Mouse (Mus musculus): Measurements from ENCODE around the gene Map3k9. TPM values are rescaled to one million over a fixed set of nuclear protein-coding genes. Genes with fewer than 3 reads are reported as not detected.

Map3k9 gene
- total and polyA plus RNA-seq, 3 experiments, result 0.11 to 0.53 TPM; not detected in 1

DNA sequence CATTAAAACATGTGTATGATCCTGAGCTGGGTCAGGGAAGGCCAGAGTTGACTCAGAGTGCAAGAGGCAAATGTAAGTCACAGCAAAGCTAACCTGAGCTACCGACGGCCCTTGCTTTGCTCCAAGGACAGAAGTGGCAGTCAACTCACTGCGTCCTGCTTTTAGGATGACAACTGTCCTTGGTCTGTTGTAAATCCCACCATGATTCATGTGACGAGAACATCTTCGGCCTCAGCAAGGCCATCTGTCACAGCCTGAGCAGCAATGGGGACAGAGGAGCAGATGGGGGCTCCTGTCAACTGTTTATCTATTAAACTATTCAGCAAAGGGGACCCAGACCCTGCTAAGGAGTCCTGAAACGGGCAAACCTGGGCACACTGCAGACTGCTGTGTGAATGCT is 15.6 kb downstream of the Map3k9 start:
- Histone ChIP-seq H3K9me3 (replicated peaks) (no peaks in the 10 kb centered on the region), H3K27me3 (ENCODE audit: insufficient read depth, low read length) (peaks cover 6% of the 10 kb centered on the region; the same call in 1 of the 2 replicates), H3K4me3 (ENCODE audit: low read depth, low read length) (no peak overlapping the region), H3K4me1 (ENCODE audit: insufficient read depth, low read depth, low read length) (no peaks in the 10 kb centered on the region), H3K36me3 (replicated peaks) (no peaks in the 10 kb centered on the region)
- TF ChIP-seq GATA1 (IDR thresholded peaks at IDR 0.05; ENCODE audit: borderline replicate concordance, low read length) (no peak), POLR2AphosphoS5 (IDR thresholded peaks at IDR 0.05; ENCODE audit: insufficient replicate concordance, low read depth, low read length) (no peak), CTCF (IDR thresholded peaks at IDR 0.05; ENCODE audit: low read depth, low read length) (no peak), GATA2 (IDR thresholded peaks at IDR 0.05; ENCODE audit: borderline replicate concordance, low read depth, low read length) (no peak), TAL1 (conservative IDR thresholded peaks at IDR 0.05; ENCODE audit: low read depth, low read length) (no peak)
- DNase-seq (ENCODE audit: low spot score) (no peak), ATAC-seq (ENCODE audit: extremely low read depth, insufficient number of reproducible peaks, low FRiP score, poor library complexity, severe bottlenecking) (no peak)

DNA sequence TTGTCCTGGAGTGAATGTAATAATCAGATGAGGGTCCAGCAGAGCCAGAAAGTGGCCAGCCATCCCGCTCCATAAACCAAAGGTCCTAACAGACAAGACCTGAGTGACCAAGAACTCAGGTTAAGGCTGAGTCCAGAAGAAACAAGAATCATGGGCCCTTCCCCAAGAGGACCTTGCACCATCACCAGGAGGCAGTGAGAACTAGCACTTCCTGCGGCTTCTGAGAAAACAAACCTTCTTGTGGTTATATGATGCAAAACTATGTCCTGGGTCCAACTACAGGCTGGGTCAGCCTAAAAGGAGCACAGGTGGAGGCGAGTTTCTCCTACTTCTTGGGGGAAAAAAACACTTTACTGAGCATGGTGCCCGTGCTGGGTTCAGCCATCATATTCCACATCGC is 16.6 kb downstream of the Map3k9 start:
- ATAC-seq (ENCODE audit: extremely low read depth, insufficient number of reproducible peaks, low FRiP score, poor library complexity, severe bottlenecking), result no peak

DNA sequence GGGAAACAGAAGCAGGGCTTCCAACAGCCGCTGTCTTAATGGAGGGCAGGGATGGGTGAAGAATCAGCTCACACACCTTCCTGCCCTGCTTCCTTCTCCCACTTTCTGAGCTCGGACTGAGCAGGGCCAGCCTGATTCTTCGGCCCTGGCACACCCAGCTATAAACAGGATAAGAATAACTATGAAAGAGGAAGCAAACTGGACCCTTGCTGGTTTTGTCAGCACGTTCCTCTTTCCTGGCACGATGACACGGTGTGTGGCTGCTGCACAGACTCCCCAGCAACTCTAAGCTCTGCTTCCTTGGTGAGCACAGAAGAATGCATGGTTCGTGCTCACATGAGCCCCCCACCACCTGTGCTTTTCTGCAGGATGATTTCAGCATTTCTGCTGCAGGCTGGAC is 26.3 kb downstream of the Map3k9 start:
- DNase-seq (ENCODE audit: low spot score) (no peak), ATAC-seq (ENCODE audit: extremely low read depth, insufficient number of reproducible peaks, low FRiP score, poor library complexity, severe bottlenecking) (no peak)
- H3K9me3 ChIP-seq (replicated peaks), result no peaks in the 10 kb centered on the region

More for the DNA sequence above, 16.6 kb downstream of the Map3k9 start:
- DNase-seq (ENCODE audit: low spot score), result no peak
- TF ChIP-seq POLR2AphosphoS5 (IDR thresholded peaks at IDR 0.05; ENCODE audit: insufficient replicate concordance, low read depth, low read length) (no peak), TAL1 (conservative IDR thresholded peaks at IDR 0.05; ENCODE audit: low read depth, low read length) (no peak), CTCF (IDR thresholded peaks at IDR 0.05; ENCODE audit: low read depth, low read length) (no peak)
- Histone ChIP-seq H3K4me3 (ENCODE audit: low read depth, low read length) (no peak overlapping the region), H3K4me1 (ENCODE audit: insufficient read depth, low read depth, low read length) (no peaks in the 10 kb centered on the region), H3K9me3 (replicated peaks) (no peaks in the 10 kb centered on the region), H3K36me3 (replicated peaks) (no peaks in the 10 kb centered on the region), H3K27me3 (ENCODE audit: insufficient read depth, low read length) (peaks cover 6% of the 10 kb centered on the region; the same call in 1 of the 2 replicates)

DNA sequence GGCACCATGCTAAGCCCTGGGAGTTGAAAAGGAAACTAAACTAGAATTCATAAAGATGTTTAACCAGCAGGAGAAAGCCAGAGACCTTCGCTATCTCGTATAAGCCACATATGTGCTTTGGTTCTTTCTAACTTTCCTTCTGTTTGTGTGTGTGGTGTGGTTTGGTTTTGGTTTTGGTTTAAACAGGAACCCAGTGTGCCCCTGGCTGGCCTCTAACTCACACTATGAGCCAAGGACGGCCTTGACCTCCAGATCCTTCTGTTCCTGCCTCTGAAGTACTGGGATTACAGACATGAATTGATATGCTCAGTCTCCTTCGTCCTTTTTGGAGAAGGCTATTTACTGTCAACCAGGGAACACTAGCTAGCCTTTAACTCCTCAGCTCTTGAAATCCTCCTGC is 29.9 kb downstream of the Map3k9 start:
- H3K36me3 ChIP-seq (replicated peaks), result no peaks in the 10 kb centered on the region
- no peaks in the 10 kb centered on the region for H3K4me1 ChIP-seq (ENCODE audit: insufficient read depth, low read depth, low read length)
- TF ChIP-seq CTCF (IDR thresholded peaks at IDR 0.05; ENCODE audit: low read depth, low read length) (no peak), POLR2AphosphoS5 (IDR thresholded peaks at IDR 0.05; ENCODE audit: insufficient replicate concordance, low read depth, low read length) (no peak), GATA2 (IDR thresholded peaks at IDR 0.05; ENCODE audit: borderline replicate concordance, low read depth, low read length) (no peak), TAL1 (conservative IDR thresholded peaks at IDR 0.05; ENCODE audit: low read depth, low read length) (no peak)
- no peaks in the 10 kb centered on the region for H3K9me3 ChIP-seq (replicated peaks)
- no peak for DNase-seq (ENCODE audit: low spot score)
- peaks cover 40% of the 10 kb centered on the region for H3K27me3 ChIP-seq (ENCODE audit: insufficient read depth, low read length)
- ATAC-seq (ENCODE audit: extremely low read depth, insufficient number of reproducible peaks, low FRiP score, poor library complexity, severe bottlenecking), result no peak
- no peak overlapping the region for H3K4me3 ChIP-seq (ENCODE audit: low read depth, low read length)

More for the DNA sequence above, 26.3 kb downstream of the Map3k9 start:
- no peaks in the 10 kb centered on the region for H3K4me1 ChIP-seq (ENCODE audit: insufficient read depth, low read depth, low read length)
- peaks cover 33% of the 10 kb centered on the region for H3K27me3 ChIP-seq (ENCODE audit: insufficient read depth, low read length)
- H3K4me3 ChIP-seq (ENCODE audit: low read depth, low read length), result no peak overlapping the region
- no peaks in the 10 kb centered on the region for H3K36me3 ChIP-seq (replicated peaks)
- TF ChIP-seq POLR2AphosphoS5 (IDR thresholded peaks at IDR 0.05; ENCODE audit: insufficient replicate concordance, low read depth, low read length), result no peak
- no peak for TF ChIP-seq CTCF (IDR thresholded peaks at IDR 0.05; ENCODE audit: low read depth, low read length)
- TF ChIP-seq GATA1 (IDR thresholded peaks at IDR 0.05; ENCODE audit: borderline replicate concordance, low read length), result no peak
- no peak for TF ChIP-seq TAL1 (conservative IDR thresholded peaks at IDR 0.05; ENCODE audit: low read depth, low read length)
- no peak for TF ChIP-seq GATA2 (IDR thresholded peaks at IDR 0.05; ENCODE audit: borderline replicate concordance, low read depth, low read length)

DNA sequence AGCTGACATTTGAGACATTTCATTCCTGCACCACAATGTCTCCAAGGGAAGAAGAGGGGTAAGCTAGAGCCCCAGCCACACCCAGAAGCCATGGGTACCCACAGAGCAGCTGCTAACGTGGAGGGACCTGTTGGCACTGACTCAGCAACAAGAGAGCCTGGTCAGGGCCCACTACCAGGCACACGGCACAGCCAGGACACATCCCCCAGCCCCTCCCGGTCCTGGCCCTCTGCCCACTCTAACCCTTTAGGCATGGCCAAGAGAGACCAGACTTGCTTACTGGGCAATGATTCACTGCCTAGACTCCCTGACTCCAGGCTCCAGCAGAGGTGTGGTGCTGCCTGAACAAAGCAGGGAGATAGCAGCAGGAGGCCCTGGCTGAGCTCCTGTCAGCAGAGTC is 32.1 kb downstream of the Map3k9 start:
- no peak for DNase-seq (ENCODE audit: low spot score)

DNA sequence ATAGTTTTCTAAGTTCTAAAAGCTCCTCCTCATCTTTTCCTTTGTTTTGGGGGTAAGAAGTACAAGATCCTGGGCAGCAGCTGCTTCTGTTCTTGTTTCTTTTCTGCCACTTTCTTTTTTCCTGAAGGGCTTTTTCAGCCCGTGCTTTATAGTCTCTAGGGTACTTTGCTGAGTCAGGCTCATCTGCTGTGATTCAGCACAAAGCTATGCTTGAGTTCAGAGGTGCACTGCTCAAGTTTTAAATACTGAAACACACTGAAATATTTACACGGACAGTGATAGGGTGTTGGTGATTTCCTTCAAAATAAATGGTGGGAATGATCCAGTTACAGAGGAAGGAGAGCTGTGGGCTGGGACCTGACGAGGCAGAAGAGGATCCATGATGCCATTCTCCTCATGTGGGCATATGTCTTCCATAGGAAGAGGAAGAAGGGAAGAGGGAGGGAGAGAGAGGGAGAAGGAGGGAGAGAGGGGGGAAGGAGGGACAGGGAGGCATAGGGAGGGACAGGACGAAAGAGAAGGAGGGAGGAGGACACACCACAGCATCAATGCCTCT is 32.9 kb downstream of the Map3k9 start:
- no peak for DNase-seq (ENCODE audit: low spot score)
- Histone ChIP-seq H3K9me3 (replicated peaks) (no peaks in the 10 kb centered on the region), H3K4me3 (ENCODE audit: low read depth, low read length) (no peak overlapping the region), H3K36me3 (replicated peaks) (no peaks in the 10 kb centered on the region), H3K27me3 (ENCODE audit: insufficient read depth, low read length) (peaks cover 29% of the 10 kb centered on the region), H3K4me1 (ENCODE audit: insufficient read depth, low read depth, low read length) (no peaks in the 10 kb centered on the region)
- no peak for ATAC-seq (ENCODE audit: extremely low read depth, insufficient number of reproducible peaks, low FRiP score, poor library complexity, severe bottlenecking)
- TF ChIP-seq POLR2AphosphoS5 (IDR thresholded peaks at IDR 0.05; ENCODE audit: insufficient replicate concordance, low read depth, low read length) (no peak), GATA2 (IDR thresholded peaks at IDR 0.05; ENCODE audit: borderline replicate concordance, low read depth, low read length) (no peak), TAL1 (conservative IDR thresholded peaks at IDR 0.05; ENCODE audit: low read depth, low read length) (no peak), GATA1 (IDR thresholded peaks at IDR 0.05; ENCODE audit: borderline replicate concordance, low read length) (no peak), CTCF (IDR thresholded peaks at IDR 0.05; ENCODE audit: low read depth, low read length) (no peak)

More for the DNA sequence above, 32.1 kb downstream of the Map3k9 start:
- TF ChIP-seq TAL1 (conservative IDR thresholded peaks at IDR 0.05; ENCODE audit: low read depth, low read length) (no peak), POLR2AphosphoS5 (IDR thresholded peaks at IDR 0.05; ENCODE audit: insufficient replicate concordance, low read depth, low read length) (no peak)
- no peaks in the 10 kb centered on the region for H3K36me3 ChIP-seq (replicated peaks)
- H3K4me1 ChIP-seq (ENCODE audit: insufficient read depth, low read depth, low read length), result no peaks in the 10 kb centered on the region
- no peaks in the 10 kb centered on the region for H3K9me3 ChIP-seq (replicated peaks)
- no peak overlapping the region for H3K4me3 ChIP-seq (ENCODE audit: low read depth, low read length)
- H3K27me3 ChIP-seq (ENCODE audit: insufficient read depth, low read length), result peaks cover 32% of the 10 kb centered on the region
- no peak for ATAC-seq (ENCODE audit: extremely low read depth, insufficient number of reproducible peaks, low FRiP score, poor library complexity, severe bottlenecking)

Measured in G1E (cell line).